Mouse (Mus musculus): ENCODE data around the gene Tlr9.

GRCm38 (mm10) chr9:106226151-106226682 lies 3.8 kb downstream of the Tlr9 start:
- no peak for TF ChIP-seq ZMIZ1 (IDR thresholded peaks at IDR 0.05; ENCODE audit: low read depth, low read length)
- no peak for TF ChIP-seq USF1 (IDR thresholded peaks at IDR 0.05; ENCODE audit: low read depth, low read length)
- TF ChIP-seq MXI1 (IDR thresholded peaks at IDR 0.05; ENCODE audit: low read depth, low read length), result no peak
- no peak for TF ChIP-seq KAT2A (conservative IDR thresholded peaks at IDR 0.05; ENCODE audit: low read depth, low read length)
- TF ChIP-seq POLR2A (IDR thresholded peaks at IDR 0.05; ENCODE audit: control insufficient read depth in 1 of 2, insufficient read depth in 1 of 2, low read depth in 1 of 2, low read length in 2 of 2, poor library complexity in 1 of 2), result no peak
- no peak for TF ChIP-seq CTCF (IDR thresholded peaks at IDR 0.05 in 2 of 3, conservative IDR thresholded peaks at IDR 0.05 in 1 of 3; ENCODE audit: control insufficient read depth in 1 of 3, insufficient read depth in 1 of 3, low read depth in 2 of 3, low read length in 3 of 3, poor library complexity in 1 of 3, severe bottlenecking in 1 of 3)
- no peak for TF ChIP-seq NELFE (IDR thresholded peaks at IDR 0.05; ENCODE audit: low read depth, low read length)
- TF ChIP-seq MAFK (IDR thresholded peaks at IDR 0.05; ENCODE audit: borderline replicate concordance, low read depth, low read length), result no peak
- TF ChIP-seq RAD21 (IDR thresholded peaks at IDR 0.05; ENCODE audit: low read depth, low read length), result no peak
- TF ChIP-seq MEF2A (IDR thresholded peaks at IDR 0.05; ENCODE audit: extremely low read depth, insufficient replicate concordance, low read depth, low read length, poor library complexity, severe bottlenecking), result no peak
- TF ChIP-seq CHD1 (IDR thresholded peaks at IDR 0.05; ENCODE audit: low read depth, low read length), result no peak
- no peak for TF ChIP-seq GATA1 (IDR thresholded peaks at IDR 0.05; ENCODE audit: low read depth, low read length)
- no peak for TF ChIP-seq POLR2AphosphoS2 (IDR thresholded peaks at IDR 0.05; ENCODE audit: low read length)

Measured in MEL (cell line).